Mouse (Mus musculus): ENCODE measurements around the gene Metap2. TPM values are rescaled to one million over a fixed set of nuclear protein-coding genes. Genes with fewer than 3 reads are reported as not detected.
"Not testable (repeated sequence)": the region's sequence is repeated elsewhere in the genome, so short reads cannot be mapped to it uniquely, and the experiment has no call there.

The Metap2 gene
- polyA plus RNA-seq, 1 experiment from 2014 or later, result 200 TPM

- no peak overlapping the region for H3K9ac ChIP-seq
- no peaks in the 10 kb centered on the region for H3K27me3 ChIP-seq
- H3K4me3 ChIP-seq (replicated peaks), result no peak overlapping the region
- H3K27ac ChIP-seq, result no peak overlapping the region
- no peaks in the 10 kb centered on the region for H3K9me3 ChIP-seq
- no peak for ATAC-seq (ENCODE audit: low FRiP score)
- WGBS, result 75% methylated on average over 8 of the region's 8 CpGs
- peaks cover under 1% of the 10 kb centered on the region for H3K4me1 ChIP-seq
- no peak overlapping the region for H3K4me2 ChIP-seq
- H3K36me3 ChIP-seq (replicated peaks), result peaks cover 59% of the 10 kb centered on the region
Observed at GRCm38 (mm10) chr10:93882738-93883364, 14.0 kb downstream of the Metap2 start.

- H3K9ac ChIP-seq, result no peak overlapping the region
Observed at GRCm38 (mm10) chr10:93881918-93882317, 15.0 kb downstream of the Metap2 start.

GRCm38 (mm10) chr10:93878732-93879131, 18.2 kb downstream of the Metap2 start:
- no peak for ATAC-seq (ENCODE audit: low FRiP score)
- no peak overlapping the region for H3K4me2 ChIP-seq
- peaks cover 51% of the 10 kb centered on the region for H3K36me3 ChIP-seq (replicated peaks)

More at GRCm38 (mm10) chr10:93881918-93882317, 15.0 kb downstream of the Metap2 start:
- no peaks in the 10 kb centered on the region for H3K9me3 ChIP-seq
- no peaks in the 10 kb centered on the region for H3K4me1 ChIP-seq
- H3K4me3 ChIP-seq (replicated peaks), result no peak overlapping the region
- no peak overlapping the region for H3K27ac ChIP-seq
- H3K27me3 ChIP-seq, result no peaks in the 10 kb centered on the region
- H3K36me3 ChIP-seq (replicated peaks), result peaks cover 58% of the 10 kb centered on the region
- no peak overlapping the region for H3K4me2 ChIP-seq
- no peak for ATAC-seq (ENCODE audit: low FRiP score)

GRCm38 (mm10) chr10:93876772-93877171, 20.1 kb downstream of the Metap2 start:
- no peak overlapping the region for H3K4me2 ChIP-seq
- no peak overlapping the region for H3K4me3 ChIP-seq (replicated peaks)
- H3K4me1 ChIP-seq, result no peaks in the 10 kb centered on the region
- H3K27me3 ChIP-seq, result no peaks in the 10 kb centered on the region
- no peak for ATAC-seq (ENCODE audit: low FRiP score)
- H3K9ac ChIP-seq, result no peak overlapping the region
- WGBS, result 100% methylated on average over 1 of the region's 1 CpGs
- peaks cover 59% of the 10 kb centered on the region for H3K36me3 ChIP-seq (replicated peaks)
- H3K9me3 ChIP-seq, result no peaks in the 10 kb centered on the region
- no peak overlapping the region for H3K27ac ChIP-seq

More at GRCm38 (mm10) chr10:93878732-93879131, 18.2 kb downstream of the Metap2 start:
- H3K27ac ChIP-seq, result no peak overlapping the region
- no peaks in the 10 kb centered on the region for H3K4me1 ChIP-seq
- no peak overlapping the region for H3K9ac ChIP-seq
- WGBS, result 95% methylated on average over 4 of the region's 4 CpGs
- H3K4me3 ChIP-seq (replicated peaks), result no peak overlapping the region
- H3K27me3 ChIP-seq, result no peaks in the 10 kb centered on the region
- no peaks in the 10 kb centered on the region for H3K9me3 ChIP-seq

- Histone ChIP-seq H3K27ac (no peak overlapping the region), H3K9me3 (no peaks in the 10 kb centered on the region), H3K9ac (no peak overlapping the region), H3K4me2 (no peak overlapping the region), H3K4me3 (replicated peaks) (no peak overlapping the region), H3K36me3 (replicated peaks) (peaks cover 79% of the 10 kb centered on the region), H3K4me1 (no peaks in the 10 kb centered on the region), H3K27me3 (no peaks in the 10 kb centered on the region)
- WGBS, result 95% methylated on average over 4 of the region's 4 CpGs
- ATAC-seq (ENCODE audit: low FRiP score), result no peak
Observed at GRCm38 (mm10) chr10:93868886-93869285, 28.0 kb downstream of the Metap2 start.

- H3K36me3 ChIP-seq (replicated peaks), result peaks cover 77% of the 10 kb centered on the region
- no peak for ATAC-seq (ENCODE audit: low FRiP score)
- no peaks in the 10 kb centered on the region for H3K9me3 ChIP-seq
- no peak overlapping the region for H3K9ac ChIP-seq
- WGBS, result 95% methylated on average over 7 of the region's 7 CpGs
- no peak overlapping the region for H3K4me3 ChIP-seq (replicated peaks)
- no peak overlapping the region for H3K27ac ChIP-seq
- no peaks in the 10 kb centered on the region for H3K4me1 ChIP-seq
- H3K4me2 ChIP-seq, result no peak overlapping the region
- no peaks in the 10 kb centered on the region for H3K27me3 ChIP-seq
Observed at GRCm38 (mm10) chr10:93868401-93868800, 28.5 kb downstream of the Metap2 start.

GRCm38 (mm10) chr10:93856095-93856494, 40.8 kb downstream of the Metap2 start:
- 94% methylated on average over 6 of the region's 6 CpGs for WGBS
- peaks cover 17% of the 10 kb centered on the region for H3K36me3 ChIP-seq (replicated peaks)

GRCm38 (mm10) chr10:93855126-93855525, 41.8 kb downstream of the Metap2 start:
- Histone ChIP-seq H3K9ac (no peak overlapping the region), H3K27me3 (no peaks in the 10 kb centered on the region), H3K4me2 (no peak overlapping the region), H3K36me3 (replicated peaks) (peaks cover 10% of the 10 kb centered on the region), H3K9me3 (no peaks in the 10 kb centered on the region), H3K4me3 (replicated peaks) (no peak overlapping the region), H3K27ac (no peak overlapping the region), H3K4me1 (no peaks in the 10 kb centered on the region)
- WGBS, result 95% methylated on average over 9 of the region's 9 CpGs
- no peak for ATAC-seq (ENCODE audit: low FRiP score)

More at GRCm38 (mm10) chr10:93856095-93856494, 40.8 kb downstream of the Metap2 start:
- H3K4me1 ChIP-seq, result no peaks in the 10 kb centered on the region
- H3K4me2 ChIP-seq, result no peak overlapping the region
- no peak overlapping the region for H3K9ac ChIP-seq
- H3K27me3 ChIP-seq, result no peaks in the 10 kb centered on the region
- no peaks in the 10 kb centered on the region for H3K9me3 ChIP-seq
- no peak overlapping the region for H3K27ac ChIP-seq
- H3K4me3 ChIP-seq (replicated peaks), result no peak overlapping the region
- ATAC-seq (ENCODE audit: low FRiP score), result no peak

- Histone ChIP-seq H3K36me3 (replicated peaks) (peaks cover 29% of the 10 kb centered on the region), H3K27ac (no peak overlapping the region)
- 96% methylated on average over 13 of the region's 13 CpGs for WGBS
Observed at GRCm38 (mm10) chr10:93846706-93847105, 50.2 kb downstream of the Metap2 start.

GRCm38 (mm10) chr10:93835115-93835514, 61.8 kb downstream of the Metap2 start:
- not testable (repeated sequence) for H3K36me3 ChIP-seq (replicated peaks); H3K4me3 ChIP-seq (replicated peaks); H3K9ac ChIP-seq; H3K27ac ChIP-seq; H3K4me2 ChIP-seq; H3K9me3 ChIP-seq; ATAC-seq (ENCODE audit: low FRiP score)
- 86% methylated on average over 7 of the region's 7 CpGs for WGBS
- Histone ChIP-seq H3K4me1 (peaks cover 29% of the 10 kb centered on the region), H3K27me3 (peaks cover 39% of the 10 kb centered on the region)

More at GRCm38 (mm10) chr10:93846706-93847105, 50.2 kb downstream of the Metap2 start:
- Histone ChIP-seq H3K9me3 (peaks cover 7% of the 10 kb centered on the region; the same call in 1 of the 2 replicates), H3K9ac (no peak overlapping the region), H3K27me3 (no peaks in the 10 kb centered on the region), H3K4me1 (no peaks in the 10 kb centered on the region), H3K4me3 (replicated peaks) (no peak overlapping the region), H3K4me2 (no peak overlapping the region)
- ATAC-seq (ENCODE audit: low FRiP score), result no peak

- 3% methylated on average over 13 of the region's 13 CpGs for WGBS
- H3K27ac ChIP-seq, result no peak overlapping the region
Observed at GRCm38 (mm10) chr10:93834394-93834745, 62.5 kb downstream of the Metap2 start.

GRCm38 (mm10) chr10:93833699-93834393, 63.0 kb downstream of the Metap2 start:
- no peak overlapping the region for H3K27ac ChIP-seq
- H3K9ac ChIP-seq, result peak overlapping the region; percentile 65
- 1% methylated on average over 65 of the region's 75 CpGs for WGBS
- no peaks in the 10 kb centered on the region for H3K36me3 ChIP-seq (replicated peaks)
- no peaks in the 10 kb centered on the region for H3K9me3 ChIP-seq
- H3K4me3 ChIP-seq (replicated peaks), result peak overlapping the region; percentile 76
- ATAC-seq (ENCODE audit: low FRiP score), result peak; percentile 95
- H3K4me1 ChIP-seq, result peaks cover 29% of the 10 kb centered on the region
- peak overlapping the region; percentile 90 for H3K4me2 ChIP-seq
- peaks cover 46% of the 10 kb centered on the region for H3K27me3 ChIP-seq

More at GRCm38 (mm10) chr10:93834394-93834745, 62.5 kb downstream of the Metap2 start:
- Histone ChIP-seq H3K4me3 (replicated peaks) (peak overlapping the region; percentile 76), H3K4me1 (peaks cover 29% of the 10 kb centered on the region), H3K36me3 (replicated peaks) (no peaks in the 10 kb centered on the region), H3K27me3 (peaks cover 46% of the 10 kb centered on the region), H3K4me2 (peak overlapping the region; percentile 90), H3K9ac (peak overlapping the region; percentile 65), H3K9me3 (no peaks in the 10 kb centered on the region)
- ATAC-seq (ENCODE audit: low FRiP score), result no peak

- Histone ChIP-seq H3K27me3 (peaks cover 46% of the 10 kb centered on the region), H3K27ac (no peak overlapping the region), H3K9ac (peak overlapping the region; percentile 65), H3K4me1 (peaks cover 29% of the 10 kb centered on the region), H3K9me3 (no peaks in the 10 kb centered on the region), H3K4me2 (peak overlapping the region; percentile 90), H3K36me3 (replicated peaks) (no peaks in the 10 kb centered on the region), H3K4me3 (replicated peaks) (peak overlapping the region; percentile 76)
- no peak for ATAC-seq (ENCODE audit: low FRiP score)
- 2% methylated on average over 16 of the region's 16 CpGs for WGBS
Observed at GRCm38 (mm10) chr10:93833370-93833698, 63.6 kb downstream of the Metap2 start.
